Mouse (Mus musculus) hematopoietic stem cell, adult 5-6 weeks (primary cell): ENCODE results near the gene Rasl11b. TPM values are rescaled to one million over a fixed set of nuclear protein-coding genes. Genes with fewer than 3 reads are reported as not detected.

Experiments used
- ATAC-seq, 2 experiments: fragments of 125-278 bp in 1 of 2; replicated peaks in 1 of 2; 2 replicates each; pipeline ENCODE4 v1.8.0; 2016 to 2017; ENCODE audit warnings: inconsistent platforms in 2 of 2, mild to moderate bottlenecking in 2 of 2, moderate number of reproducible peaks in 2 of 2, low read depth in 1 of 2, moderate TSS enrichment in 1 of 2; ENCODE audit not compliant: low FRiP score in 2 of 2, poor library complexity in 2 of 2, severe bottlenecking in 2 of 2, insufficient read depth in 1 of 2, low TSS enrichment in 1 of 2
- total RNA-seq: library from RNA; stranded (forward); fragments of 172-1452, 232-1000 nt; gene quantifications from 2 replicates; pipeline ENCODE4 v1.2.3, GENCODE M21; 2017

Gene Rasl11b
- total RNA-seq, 1 experiment from 2014 or later = 0.40 TPM

DNA sequence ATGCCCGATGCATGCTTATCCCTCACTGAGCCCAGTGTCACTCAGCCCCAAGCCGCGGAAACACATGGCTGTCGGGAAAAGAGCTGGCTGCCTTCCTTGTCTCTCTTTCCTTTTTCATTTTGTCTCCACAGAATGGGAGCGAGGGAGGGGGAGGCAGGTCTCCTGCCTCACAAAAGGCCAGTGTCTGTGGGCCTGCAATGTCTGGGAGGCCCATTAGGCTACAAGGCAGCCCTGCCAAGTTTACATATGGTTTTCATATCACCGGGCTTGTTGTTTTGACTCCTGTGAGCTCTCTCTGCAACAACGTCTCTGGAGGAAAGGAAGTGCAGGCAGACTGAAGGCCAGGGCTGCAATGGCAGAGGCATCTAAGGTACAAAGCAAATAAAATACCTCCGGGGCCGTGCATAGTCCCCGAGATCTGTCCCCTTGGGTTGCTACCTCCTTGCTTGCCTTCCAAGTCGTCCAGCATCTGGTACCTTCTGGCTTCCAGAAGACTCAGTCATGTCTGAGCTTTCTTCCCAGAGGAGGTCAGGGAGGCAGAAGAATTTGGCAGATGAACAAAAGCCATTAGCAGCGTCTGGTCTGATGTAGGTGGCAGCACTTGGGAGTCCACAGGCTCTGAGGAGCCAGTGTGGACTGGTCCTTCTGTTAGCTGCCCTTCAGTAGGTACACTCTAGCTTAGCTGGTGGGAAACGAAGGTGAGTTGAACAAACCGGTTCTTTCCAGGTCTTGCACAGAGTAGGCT lies 19.4 kb upstream of the Rasl11b start:
- no peak for ATAC-seq

DNA sequence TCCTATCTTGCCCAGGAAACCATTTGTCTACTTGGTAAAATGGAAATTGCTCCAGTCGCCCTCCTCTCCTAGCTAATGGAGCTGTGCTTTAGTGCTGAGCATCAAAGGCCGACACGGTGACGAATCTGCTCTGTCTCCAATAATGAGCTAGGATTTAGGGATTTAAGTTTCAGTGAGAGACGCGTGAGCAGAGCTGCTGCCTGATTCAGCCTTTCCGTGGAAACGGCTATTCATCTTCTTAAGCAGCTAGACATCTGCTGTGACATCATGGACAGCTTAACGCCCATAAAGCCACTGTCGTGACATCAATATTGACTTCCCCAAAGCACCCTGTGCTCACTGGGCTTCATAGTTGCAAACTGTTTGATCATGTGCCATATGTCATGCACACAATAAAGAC lies 14.9 kb upstream of the Rasl11b start:
- ATAC-seq = no peak

DNA sequence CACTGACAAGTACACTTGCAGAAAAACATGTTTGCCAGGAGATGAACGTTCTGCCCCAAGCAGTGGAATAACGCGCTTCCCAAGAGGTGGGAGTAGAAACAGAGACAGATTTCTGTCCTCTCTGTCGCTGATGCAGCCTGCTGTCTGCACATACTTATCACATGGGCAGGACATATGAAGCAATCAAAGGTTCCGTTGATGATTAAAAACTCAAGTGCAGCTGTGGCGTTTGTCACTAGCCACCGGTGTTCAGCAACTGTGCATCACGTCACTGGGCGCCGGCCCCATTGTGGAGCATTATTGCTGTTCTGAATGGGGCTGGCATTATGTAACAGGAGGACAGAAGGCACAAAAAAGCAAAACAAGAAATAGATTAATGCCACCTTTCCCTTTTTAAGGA lies 12.0 kb upstream of the Rasl11b start:
- no peak for ATAC-seq

DNA sequence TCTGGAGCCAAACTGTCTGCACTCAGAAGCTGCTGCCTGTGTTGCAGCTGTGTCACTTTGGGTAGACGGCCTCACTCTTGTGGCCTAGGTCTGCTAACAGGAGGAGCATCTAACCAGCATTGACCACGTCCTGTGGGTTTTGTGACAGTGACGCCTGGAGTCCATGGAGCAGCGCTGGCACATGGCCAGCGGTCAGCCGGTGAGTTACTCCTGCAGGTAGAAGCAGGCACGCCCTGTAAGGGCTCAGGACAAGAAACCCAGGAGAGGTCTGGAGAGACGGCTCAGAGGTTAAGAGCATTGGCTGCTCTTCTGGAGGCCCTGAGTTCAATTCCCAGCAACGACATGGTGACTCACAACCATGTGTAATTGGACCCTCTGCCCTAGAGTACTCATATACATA lies 10.5 kb upstream of the Rasl11b start:
- ATAC-seq = no peak

DNA sequence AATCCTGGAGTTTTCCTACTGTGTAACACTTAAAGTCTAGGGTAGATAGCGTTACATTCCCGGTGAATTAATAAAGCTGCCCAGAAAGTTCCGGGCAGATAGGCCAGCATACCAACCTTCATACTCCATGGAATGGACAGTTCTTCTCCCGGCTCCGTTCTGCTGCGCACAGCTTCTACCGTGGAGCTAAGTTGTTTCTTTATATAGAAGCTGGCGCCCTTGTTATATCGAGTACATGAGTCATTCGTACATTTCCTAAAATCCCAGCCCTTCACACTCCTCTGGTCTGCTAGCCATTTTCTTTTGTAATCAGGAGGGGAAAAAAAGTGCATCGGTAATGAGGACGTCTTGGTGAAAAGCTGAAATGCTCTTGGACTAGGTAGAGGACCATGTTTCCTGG lies 7.0 kb upstream of the Rasl11b start:
- ATAC-seq = no peak

DNA sequence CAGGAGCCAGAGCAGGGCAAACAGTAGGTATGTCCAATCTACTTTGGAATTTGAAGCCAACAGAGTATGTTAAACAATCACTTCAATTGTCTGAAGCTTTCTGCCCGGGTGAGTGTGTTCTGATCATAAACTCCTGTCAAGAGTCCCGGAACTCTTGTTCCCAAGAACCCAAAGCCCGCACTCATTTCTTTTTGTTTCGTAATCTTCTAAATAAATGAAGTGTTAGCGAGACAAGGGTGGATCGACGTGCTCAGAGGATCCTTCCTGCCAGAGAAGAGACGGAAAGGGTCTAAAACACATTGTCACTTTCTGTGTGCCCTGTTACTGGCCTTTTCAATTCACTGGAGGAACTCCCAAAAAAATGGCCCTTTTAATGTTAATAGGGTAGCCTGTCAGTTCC lies 6.2 kb upstream of the Rasl11b start:
- no peak for ATAC-seq

DNA sequence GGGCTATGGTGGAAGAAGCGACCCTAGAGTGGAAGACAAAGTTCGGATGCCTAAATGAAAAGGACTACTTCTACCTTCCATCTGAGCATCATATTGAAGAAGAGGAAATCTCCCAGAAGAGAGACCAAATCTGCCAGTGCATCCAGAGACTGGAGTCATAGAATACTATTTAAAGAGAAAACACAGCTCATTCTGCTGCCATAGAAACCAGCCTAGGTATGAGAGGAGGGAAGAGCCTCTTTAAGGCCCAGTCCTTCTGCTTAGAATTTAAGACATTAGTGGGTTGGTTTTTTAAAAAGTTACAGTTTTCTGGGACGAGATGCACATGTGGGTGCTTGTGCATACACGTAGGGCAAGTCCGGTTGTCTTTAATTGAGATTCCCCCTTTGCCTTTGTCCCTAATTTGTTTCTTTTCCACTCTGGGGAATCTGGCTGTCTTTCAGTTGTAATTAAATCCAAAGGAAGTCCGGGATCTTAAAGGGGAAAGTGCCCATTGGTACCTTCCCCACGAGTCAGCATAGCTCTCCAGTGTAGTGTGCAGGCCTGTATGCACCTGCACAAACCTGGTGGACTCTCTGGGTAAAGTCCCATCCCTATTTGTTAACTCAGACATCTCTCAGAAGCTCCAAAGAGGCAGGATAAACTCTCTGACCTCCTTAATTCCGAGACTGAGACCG lies 5.5 kb upstream of the Rasl11b start:
- ATAC-seq = no peak

DNA sequence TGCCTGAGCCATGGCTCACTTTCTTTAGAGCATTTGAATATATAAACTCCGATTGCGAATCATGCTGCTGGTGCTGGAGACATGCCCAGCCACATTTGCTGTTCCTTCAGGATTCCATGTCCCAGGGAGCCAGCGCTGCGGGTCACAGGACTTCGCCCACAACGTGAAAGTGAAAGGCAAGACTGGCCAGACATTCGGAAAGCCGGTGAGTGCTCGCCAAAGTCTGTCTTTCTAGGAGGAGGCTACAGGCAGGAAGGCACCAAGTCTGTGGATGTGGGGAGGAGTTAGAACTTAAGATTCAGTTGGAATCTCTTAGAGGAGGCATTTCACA lies 5.0 kb upstream of the Rasl11b start:
- ATAC-seq = no peak

DNA sequence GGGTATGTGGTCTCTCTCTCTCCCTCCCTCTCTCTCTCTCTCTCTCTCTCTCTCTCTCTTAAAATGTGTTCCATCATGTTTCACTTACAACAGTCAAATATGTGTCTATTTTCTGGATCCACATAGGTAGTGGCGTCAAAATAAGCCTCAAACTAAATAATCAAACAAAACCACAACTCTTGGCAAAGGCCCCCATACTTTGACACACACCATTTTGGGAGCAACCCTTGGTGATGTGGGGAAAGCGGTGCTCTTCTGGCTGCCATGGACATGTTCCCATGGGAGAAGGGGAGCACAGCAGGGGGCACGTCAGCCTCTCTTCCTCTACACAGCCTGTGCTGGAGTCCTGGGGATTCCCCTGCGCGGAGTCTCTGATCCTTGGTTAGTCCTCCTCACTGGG lies 4.2 kb upstream of the Rasl11b start:
- ATAC-seq = no peak

DNA sequence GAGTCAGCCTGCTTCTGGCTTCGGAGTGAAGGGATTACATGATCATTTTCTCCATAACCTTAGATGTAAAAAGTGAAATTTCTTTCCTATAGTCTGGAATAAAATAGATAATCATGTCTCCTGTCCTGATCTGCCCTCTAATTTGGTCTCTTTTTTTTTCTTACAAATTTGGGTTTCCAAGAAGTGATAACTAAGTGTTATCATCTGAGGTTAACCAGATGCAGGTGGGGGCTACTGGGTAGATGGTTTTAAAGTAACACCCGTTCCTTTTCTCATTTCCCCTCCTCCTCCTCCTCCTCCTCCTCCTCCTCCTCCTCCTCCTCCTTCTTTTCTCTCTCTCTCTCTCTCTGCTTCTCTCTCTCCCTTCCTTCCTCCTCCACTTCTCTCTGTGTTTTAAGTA lies 2.1 kb upstream of the Rasl11b start:
- ATAC-seq = no peak

DNA sequence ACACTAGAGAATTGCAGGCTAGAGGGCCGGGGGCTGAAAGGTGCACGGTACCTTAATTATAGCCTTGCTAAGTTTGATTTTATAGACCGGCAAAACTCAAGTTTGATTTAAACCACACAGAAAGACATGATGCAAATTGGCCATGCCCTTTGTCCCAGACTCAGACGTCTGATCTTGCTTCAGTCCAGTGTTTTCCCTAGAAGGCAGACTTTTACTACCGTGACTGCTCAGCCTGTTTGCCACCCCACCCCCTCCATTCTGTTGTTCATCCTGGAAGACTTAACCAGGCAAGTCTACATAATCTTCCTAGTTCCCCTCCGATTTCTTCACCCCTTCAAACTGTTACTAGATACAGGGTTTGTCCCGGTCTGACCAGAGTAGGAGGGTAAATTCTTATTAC lies 1.5 kb upstream of the Rasl11b start:
- no peak for ATAC-seq

DNA sequence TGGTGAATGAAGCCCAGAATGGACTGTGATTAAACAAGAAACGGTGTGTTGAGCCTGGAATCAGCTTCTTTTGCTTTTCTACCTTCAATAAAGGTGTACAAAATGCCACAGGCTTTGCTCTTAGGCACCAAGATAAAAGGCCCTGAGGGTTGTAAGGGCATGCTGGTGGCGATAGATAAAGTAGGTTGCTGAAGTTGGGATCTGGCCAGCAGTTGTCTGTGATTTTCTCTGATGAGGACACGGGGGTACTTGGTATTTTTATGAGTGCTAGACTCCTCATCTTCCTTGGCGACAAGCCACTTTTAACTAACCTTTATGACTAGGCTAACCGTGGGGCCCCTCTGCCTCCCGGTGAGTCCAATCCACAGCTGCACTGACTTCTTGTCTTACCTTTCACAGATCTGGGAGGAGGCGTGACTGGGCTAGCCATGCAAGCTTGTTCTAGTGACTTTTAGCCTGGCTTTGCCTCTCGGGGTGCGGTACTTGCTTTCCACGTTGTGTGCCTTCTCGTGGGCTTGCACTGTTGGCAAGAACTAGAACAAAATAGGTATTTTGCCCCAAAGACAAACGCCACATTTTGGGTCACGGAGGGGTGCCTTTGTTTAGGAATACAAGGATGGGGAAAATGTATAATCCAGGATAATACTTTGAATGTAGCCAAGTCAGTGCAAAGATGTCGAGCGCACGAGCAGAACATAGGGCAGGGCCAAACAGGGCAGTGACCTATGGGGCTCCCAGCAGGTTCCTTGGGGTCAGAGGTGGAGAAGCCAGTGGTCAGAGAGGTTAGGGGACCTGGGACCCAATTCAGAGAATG lies 852 bp upstream of the Rasl11b start:
- no peak for ATAC-seq

DNA sequence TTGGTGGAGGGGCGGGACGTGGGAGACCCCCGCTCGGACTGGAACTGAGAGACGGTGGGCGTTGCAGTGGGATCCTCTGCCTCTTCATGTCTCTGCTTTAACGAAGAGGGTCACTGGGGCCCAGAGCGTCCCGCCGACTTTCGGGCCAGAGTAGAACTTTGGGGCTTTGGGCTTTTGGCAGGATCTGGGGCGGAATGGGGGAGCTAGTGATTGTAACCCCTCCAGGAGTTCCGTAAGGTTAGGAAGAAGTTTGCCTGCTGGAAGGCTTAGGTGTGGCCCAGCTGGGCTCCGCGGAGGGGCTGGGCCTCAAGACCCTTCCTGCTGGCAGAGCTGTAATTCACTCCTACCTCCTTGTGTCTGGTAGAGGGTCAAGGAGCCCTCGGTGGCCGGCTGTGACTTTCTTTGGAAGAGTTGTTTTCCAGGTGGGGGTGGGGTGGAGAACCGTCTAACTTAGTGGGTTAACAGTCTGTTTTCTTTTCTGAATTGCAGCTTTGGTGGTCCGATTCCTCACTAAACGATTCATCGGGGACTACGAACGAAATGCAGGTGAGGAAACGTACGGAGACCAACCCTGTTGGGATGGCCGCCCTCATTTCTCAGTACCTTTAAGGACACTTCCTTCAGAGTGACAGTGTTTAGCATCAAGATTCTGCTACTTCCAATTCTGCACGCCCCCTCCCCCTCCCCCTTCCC lies 674 bp downstream of the Rasl11b start:
- ATAC-seq = no peak

DNA sequence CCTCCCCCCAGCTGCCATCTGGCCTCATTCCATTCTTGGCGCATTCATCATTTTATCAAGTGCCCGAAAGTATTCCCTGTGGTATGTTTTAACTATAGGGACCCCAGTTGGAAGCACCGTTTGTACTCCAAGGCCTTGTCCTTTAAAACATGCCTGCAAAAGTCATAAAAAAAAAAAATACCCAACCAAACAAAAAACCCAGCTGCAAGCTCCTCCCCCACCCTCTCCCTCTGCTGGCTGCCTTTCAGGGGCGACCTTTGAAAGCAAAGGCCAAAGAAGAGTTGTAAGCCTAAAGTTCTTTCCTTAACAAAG lies 1.2 kb downstream of the Rasl11b start:
- no peak for ATAC-seq

DNA sequence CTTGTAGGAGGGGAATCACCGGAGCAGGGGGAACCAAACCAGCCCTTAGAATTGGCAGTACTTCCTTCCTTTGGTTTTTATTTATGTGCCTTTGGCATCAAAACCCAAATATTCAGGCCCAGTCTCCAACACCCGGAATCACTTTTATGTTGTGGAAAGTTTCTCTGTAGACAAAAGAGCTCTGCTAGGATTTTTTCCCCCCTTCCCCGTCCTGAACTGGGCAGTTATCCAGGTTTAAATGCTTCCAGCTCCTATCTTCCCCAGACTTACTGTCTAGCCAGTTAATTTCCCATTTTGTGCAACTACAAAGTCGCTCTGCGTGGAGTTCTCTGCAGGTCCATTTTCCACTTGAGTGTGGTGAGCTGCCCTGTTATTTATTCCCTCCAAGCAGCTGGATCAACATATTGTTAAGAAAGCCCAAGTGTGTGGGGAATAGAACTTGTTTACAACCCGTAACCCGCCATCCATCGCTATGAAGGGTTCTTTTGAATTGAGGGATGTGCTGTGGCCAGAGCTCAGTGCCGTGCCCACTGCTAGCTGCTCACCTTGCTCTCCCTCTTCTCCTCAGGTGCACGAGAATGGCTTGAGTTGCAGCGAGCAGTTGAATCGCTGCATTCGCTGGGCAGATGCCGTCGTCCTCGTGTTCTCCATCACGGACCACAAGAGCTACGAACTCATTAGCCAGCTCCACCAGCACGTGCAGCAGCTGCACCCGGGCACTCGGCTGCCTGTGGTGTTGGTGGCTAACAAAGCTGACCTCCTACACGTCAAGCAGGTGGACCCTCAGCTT lies 2.6 kb downstream of the Rasl11b start:
- peak in 1 of 2 experiments; percentile 22; a peak in 1 of 4 replicates for ATAC-seq

DNA sequence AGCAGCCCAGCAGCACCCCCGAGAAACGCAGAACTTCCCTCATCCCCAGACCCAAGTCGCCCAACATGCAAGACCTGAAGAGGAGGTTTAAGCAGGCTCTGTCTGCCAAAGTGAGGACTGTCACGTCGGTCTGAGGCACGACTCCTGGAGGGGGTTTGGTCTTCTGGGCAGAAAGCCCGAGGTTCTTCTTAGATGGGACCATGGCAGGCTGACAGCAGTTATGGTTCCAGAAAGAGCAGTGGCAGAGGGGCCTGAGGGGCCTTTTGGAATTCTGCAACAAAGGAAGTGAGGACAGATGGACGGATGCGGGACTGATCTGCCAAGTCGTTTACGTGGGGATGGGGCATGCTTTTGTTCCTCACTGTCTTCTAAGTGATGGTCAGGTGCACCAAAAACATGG lies 3.4 kb downstream of the Rasl11b start:
- ATAC-seq = no peak

DNA sequence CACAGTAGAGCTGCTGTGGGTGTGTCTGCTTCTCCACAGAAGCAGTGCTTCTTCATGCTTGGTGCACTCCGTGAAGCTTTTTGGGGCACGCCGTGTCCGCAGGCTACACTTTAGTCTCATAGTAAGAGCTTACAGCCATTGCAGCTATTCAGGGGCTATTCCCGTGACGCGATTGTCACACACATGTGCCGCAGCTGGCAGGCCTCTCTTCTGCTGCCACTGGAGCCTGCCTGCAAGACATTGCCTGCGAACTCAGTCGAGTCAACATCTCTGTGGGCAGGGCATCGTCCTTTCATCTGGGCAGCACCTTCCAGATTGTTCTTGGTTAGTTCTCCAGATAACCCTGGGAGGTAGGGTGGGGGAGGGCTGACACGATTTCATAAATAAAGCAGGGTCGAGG lies 4.7 kb downstream of the Rasl11b start:
- ATAC-seq = no peak
